Mouse (Mus musculus) liver, adult 2 months (tissue): ENCODE results near the gene Tmc2.

ENCODE experiments used
- CTCF ChIP-seq: fragments of 200-500 bp; IDR thresholded peaks from 2 replicates; pipeline ENCODE4 v1.5.1; 2011; ENCODE audit warnings: low read depth, low read length, control low read depth
- POLR2A ChIP-seq: fragments of 200-500 bp; IDR thresholded peaks from 2 replicates; pipeline ENCODE4 v1.6.1; 2011; ENCODE audit warnings: low read length, control low read depth; ENCODE audit not compliant: insufficient read depth; ENCODE audit errors: extremely low read depth

- TF ChIP-seq CTCF (no peak), POLR2A (no peak)
Observed at GRCm38 (mm10) chr2:130265520-130265919, 70.5 kb downstream of the Tmc2 start.
